Mouse (Mus musculus): Measurements from ENCODE around the gene Tceanc2.
"Not testable (repeated sequence)": the region's sequence is repeated elsewhere in the genome, so short reads cannot be mapped to it uniquely, and the experiment has no call there.

Tceanc2 gene

DNA sequence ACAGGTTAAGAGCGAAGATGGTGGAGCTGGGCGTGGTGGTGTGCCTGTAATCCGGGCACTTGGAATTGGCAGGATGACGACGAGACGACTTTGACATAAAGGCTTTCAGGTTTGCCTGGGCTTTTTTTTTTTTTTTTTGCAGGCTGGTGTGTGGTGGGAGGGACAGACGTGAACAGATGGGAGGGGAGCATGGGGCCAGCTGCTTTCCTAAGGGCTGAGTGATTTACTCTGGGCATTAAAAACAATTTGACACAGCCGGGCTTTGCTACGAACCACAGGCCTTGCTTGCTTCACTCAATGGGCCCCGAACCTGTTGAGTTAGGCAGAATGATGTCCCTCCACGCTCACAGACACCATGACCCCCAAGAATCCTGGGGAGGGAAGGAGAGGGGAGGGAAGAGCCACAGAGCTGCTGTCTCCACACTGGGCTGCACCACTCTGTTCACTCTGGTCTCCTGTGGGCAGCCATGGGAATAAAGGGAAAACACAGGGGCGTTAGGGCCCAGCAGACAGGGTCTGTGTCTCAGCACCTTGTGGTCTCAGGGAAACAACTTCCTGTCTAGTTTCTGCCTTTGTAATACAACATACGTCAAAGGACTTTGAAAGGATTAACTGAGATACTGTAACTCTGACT, 51.9 kb downstream of the Tceanc2 start:
- no peak for DNase-seq (ENCODE audit: low spot score in 2 of 2)

GRCm38 (mm10) chr4:107126389-107126788, 52.5 kb downstream of the Tceanc2 start:
- DNase-seq (ENCODE audit: low spot score in 2 of 2) = no peak

GRCm38 (mm10) chr4:107125101-107125500, 53.8 kb downstream of the Tceanc2 start:
- DNase-seq (ENCODE audit: low spot score in 2 of 2) = no peak

GRCm38 (mm10) chr4:107124376-107124775, 54.5 kb downstream of the Tceanc2 start:
- no peak for DNase-seq (ENCODE audit: low spot score in 2 of 2)

- no peak for DNase-seq (ENCODE audit: low spot score in 2 of 2)
Measured at GRCm38 (mm10) chr4:107121165-107121943, 57.6 kb downstream of the Tceanc2 start.

DNA sequence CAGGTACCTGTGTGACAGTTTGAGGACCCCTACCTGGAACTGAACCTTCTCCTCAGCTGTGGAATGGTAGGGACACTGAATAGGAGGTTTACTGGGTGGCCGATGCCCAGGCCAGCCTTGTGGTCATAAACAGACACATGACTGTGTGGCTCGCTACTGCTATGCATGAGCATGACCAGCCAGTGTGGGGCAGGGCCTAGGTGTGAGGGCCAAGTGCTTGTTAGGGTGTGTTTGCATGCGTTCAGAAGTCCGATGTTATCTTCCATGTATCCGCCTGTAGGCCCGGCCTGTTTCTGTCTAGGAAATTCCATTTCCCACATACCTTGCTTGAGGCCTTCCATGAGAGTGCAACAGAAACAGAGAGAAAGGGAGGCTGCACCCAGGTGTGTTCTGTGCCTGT, 58.2 kb downstream of the Tceanc2 start:
- DNase-seq (ENCODE audit: low spot score in 2 of 2) = no peak

GRCm38 (mm10) chr4:107119056-107119455, 59.9 kb downstream of the Tceanc2 start:
- DNase-seq (ENCODE audit: low spot score in 2 of 2) = no peak

DNA sequence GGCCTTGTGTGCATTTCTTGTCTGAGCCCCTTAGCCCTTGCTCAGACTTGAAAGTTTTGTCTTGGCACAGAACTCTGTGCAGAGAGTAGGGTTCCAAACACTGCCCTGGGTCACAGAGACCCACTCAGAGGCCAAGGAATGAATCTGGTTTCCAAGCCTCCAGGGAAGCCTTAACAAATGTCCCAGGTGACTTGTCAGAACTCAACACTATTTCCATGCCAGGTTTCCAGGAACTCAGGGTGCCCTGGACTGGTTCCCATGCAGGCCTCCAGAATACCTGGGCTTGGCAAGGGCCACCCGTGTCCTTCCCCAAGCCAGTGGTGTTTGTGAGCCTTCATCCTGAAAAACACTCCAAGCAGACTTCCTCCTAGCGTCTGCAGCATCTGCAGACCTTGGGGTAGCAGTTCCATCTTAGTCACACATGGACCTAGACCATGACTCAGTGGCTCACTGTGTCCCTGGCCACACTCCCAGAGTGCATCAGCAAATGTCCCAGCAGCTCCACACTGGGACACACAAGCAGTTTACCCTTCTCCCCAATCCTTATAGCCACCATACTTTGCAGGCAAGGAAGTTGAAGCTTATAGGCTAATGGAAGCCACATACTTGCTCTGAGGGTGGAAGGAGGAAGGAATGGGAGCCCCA, 61.1 kb downstream of the Tceanc2 start:
- no peak for DNase-seq (ENCODE audit: low spot score in 2 of 2)

DNA sequence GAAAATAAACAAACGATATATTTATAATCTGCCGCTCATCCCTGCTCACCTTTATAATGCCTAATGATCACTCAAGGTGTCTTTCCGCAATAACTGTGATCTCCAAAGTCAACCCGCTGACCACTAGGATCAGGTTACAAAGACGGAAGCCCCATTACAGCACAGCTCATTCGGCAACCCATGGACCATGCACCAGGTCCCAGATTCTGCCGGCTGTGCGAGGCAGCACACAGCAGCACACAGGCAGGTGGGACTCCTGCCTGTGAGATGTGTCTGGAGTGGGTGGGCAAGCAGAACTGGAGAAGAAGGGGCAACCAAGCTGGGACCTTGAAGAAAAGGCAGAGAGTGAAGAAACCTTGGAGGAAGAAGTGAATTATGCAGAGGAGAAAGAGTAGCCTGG, 64.6 kb downstream of the Tceanc2 start:
- DNase-seq (ENCODE audit: low spot score in 2 of 2) = no peak

DNA sequence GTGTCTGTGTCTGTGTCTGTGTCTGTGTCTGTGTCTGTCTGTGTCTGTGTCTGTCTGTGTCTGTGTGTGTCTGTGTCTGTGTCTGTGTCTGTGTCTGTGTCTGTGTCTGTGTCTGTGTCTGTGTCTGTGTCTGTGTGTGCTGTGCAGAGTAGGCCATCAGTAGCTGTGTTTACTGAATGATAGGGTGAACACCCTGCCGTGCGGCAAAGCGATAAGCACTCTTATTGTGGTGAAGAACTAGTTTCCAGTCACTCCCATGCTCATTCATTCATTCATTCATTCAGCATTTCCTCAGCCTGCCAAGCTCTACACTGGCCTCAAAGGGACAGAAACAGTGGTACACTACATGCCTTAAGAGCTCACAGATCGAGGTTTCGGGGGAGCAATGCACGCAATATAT, 69.7 kb downstream of the Tceanc2 start:
- DNase-seq (ENCODE audit: low spot score in 2 of 2) = not testable (repeated sequence)

- no peak for DNase-seq (ENCODE audit: low spot score in 2 of 2)
Measured at GRCm38 (mm10) chr4:107108291-107108731, 70.6 kb downstream of the Tceanc2 start.

DNA sequence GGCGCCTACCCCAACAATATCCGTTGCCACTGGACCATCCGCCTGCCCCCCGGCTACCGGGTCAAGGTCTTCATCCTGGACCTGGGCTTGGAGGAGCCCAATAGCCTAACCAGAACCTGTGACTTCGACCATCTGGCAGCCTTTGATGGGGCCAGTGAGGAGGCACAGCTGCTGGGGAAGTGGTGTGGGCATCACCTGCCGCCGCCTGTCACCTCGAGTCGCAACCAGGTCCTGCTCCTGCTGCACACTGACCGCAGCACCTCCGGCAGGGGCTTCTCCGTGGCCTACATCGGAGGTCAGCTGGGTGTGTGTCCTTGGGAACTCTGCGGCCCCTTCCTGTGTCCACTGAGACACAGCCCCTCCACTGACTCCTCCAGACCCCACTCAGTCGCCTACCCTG, 72.1 kb downstream of the Tceanc2 start:
- DNase-seq (ENCODE audit: low spot score in 2 of 2) = no peak

DNA sequence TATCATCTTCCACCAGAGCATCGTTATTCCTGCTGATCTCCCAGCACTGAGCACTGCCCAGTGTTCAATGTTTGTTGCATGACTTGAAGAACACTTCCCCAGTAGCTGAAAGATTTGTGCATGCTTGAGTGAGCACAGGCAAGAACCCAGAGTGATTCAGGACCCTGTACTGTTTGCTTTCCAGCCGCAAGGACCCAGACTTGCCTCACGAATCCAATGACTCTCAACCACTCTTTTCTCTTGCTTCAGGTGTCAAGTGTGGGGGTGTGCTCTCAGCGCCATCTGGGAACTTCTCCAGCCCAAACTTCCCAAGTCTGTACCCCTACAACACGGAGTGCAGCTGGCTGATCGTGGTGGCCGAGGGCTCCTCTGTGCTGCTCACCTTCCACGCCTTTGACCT, 76.7 kb downstream of the Tceanc2 start:
- DNase-seq (ENCODE audit: low spot score in 2 of 2) = no peak

DNA sequence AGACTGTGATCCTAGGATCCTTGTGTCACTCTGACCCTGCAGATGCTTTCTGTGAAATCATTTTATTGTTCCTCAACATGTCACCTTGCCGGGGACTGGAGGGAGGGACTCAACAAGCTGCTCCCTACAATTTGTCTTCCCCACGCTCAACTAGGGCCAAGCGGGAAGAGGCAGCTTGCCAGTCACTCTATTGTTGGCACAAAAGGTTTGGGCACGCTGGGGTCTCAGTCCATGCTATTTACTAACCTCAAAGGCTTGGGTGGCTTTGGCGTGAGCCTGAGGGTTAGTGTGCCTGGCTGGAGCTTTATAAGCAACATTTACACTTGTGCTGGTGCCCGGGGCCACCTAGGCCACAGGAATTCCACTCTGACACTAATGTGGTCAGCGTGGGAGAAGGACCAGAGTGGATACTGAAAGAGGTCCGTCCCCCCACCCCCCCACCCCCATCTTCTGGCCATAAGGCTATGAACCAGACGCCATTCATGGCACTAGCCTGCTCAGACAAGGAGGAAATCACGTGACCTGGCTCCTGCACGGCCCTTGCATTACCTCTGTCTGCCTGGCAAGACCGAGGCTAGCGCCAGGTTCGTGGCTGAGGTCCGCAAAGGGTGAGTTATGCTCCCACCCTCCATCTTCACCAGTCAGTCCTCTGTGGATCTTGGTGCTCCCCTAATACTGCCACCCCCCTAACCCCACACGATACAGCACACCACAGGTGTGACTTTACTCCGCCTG, 80.0 kb downstream of the Tceanc2 start:
- DNase-seq (ENCODE audit: low spot score in 2 of 2) = no peak

- DNase-seq (ENCODE audit: low spot score in 2 of 2) = no peak
Measured at GRCm38 (mm10) chr4:107098375-107098774, 80.5 kb downstream of the Tceanc2 start.

DNA sequence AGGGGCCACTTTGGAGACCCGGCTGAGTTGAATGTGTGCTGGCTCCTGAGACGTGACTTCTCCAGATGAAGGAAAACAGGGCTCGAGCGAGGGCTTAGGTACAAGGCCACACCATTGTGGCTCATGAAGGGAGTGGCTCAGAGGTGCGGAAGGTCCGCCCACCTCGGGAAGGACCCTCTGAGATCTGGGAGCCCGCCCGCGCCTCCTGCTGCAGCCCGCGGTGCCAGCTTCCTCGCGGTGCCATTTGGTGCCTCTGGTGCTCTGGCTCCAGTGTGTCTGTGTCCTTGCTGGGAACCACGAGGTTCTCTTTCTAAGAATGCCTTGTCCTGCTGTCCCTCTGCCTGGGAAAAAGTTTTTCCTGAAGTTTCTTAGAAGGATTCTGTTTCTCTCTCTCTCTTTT, 81.0 kb downstream of the Tceanc2 start:
- no peak for DNase-seq (ENCODE audit: low spot score in 2 of 2)

DNA sequence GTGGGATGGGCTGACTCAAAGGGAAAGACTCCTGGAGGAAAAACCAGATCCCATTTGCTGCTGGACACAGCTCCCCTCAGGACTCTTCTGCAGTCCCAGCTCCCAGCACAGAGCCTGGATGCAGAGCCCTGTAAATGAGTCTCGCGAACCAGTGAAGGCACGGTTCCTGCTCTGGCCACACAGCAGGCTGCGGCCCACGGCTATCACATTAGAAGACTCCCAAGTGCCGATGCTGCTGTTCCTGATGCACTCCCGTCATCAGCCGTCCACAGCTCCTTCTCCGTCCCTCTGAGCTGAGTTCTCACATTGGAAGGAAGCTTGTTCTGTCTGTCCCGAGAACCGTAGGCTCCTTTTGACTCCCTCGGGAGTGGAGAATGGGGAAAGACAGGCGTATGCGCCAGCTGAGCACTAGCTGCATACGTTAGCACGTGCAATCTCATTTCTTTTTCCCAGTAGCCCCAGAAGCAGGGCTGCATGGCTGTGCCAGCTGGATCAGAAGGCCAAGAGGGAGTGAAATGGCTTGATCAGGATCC, 82.0 kb downstream of the Tceanc2 start, which contains the start of gene Cdcp2:
Gene Cdcp2 (plus strand): TSS at position 51 of the 533 bp plus-strand sequence.
- no peak for DNase-seq (ENCODE audit: low spot score in 2 of 2)

DNA sequence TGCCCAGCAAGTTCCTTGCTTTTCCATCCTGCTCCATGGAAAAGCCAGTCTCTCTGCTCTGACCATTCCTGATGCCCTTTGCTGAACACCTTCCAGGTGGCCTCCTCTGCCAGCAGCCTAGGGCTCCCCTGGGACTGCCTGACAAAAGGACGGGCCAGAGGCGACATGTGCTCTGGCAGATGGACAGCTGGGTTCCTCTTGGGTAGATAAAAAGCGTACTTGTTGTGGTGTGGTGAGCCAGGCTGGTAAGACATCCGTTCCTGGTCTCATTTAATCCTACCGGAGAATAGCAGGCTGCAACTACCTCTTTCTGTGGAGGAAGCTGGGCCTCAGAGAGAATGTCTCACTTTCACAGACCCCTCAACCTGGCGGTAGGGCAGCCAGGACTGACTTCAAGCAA, 82.9 kb downstream of the Tceanc2 start:
- no peak for DNase-seq (ENCODE audit: low spot score in 2 of 2)

- no peak for DNase-seq (ENCODE audit: low spot score in 2 of 2)
Measured at GRCm38 (mm10) chr4:107094484-107095187, 84.3 kb downstream of the Tceanc2 start.

GRCm38 (mm10) chr4:107091696-107092095, 87.2 kb downstream of the Tceanc2 start:
- DNase-seq (ENCODE audit: low spot score in 2 of 2) = no peak

DNA sequence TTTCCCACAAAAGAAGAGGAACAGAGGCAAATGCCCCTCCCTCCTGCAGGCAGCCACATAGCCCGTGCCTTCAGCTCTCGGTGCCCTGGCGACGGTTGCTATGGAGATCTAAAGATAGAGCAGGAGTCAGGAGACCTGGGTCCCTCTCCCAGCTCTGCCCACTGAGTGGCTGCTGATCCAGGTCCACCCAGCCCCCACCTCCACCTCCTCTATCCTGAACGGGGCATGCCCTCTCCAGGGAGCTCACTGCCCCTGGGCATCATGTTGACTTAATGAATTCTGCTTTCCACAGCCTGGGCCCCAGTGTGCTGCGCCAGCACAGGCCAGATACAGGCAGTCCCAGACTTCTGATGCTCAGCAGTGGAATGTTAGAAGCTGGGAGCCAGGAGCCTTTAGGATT, 94.1 kb downstream of the Tceanc2 start:
- peak; percentile 41 to 52 for DNase-seq (ENCODE audit: low spot score in 2 of 2)
